Mouse (Mus musculus): ENCODE results near the gene Dhdds. TPM values are rescaled to one million over a fixed set of nuclear protein-coding genes. Genes with fewer than 3 reads are reported as not detected.
A peak's percentile ranks its signal among the peaks of the same experiment; 100 is the strongest.

Gene Dhdds
- polyA plus RNA-seq (2015; fragmentation: Nextera tagmentation; extraction: Ambion mirVana): 44.2 and 44.5 TPM in 2 replicates

GRCm38 (mm10) chr4:134000466-134001438, at the start of gene Dhdds:
Gene Dhdds (minus strand): TSS chr4:134000918.
- WGBS: 1% methylated on average over 49 of the region's 49 CpGs
- Histone ChIP-seq H3K4me1 (replicated peaks; ENCODE audit: control insufficient read depth, insufficient read depth, low read length) (peaks cover 11% of the 10 kb centered on the region), H3K9me3 (ENCODE audit: control insufficient read depth, low read length) (no peaks in the 10 kb centered on the region), H3K4me3 (ENCODE audit: low read length) (peak within 1 kb of the TSS; percentile 73), H3K4me2 (ENCODE audit: low read depth, low read length) (peak within 1 kb of the TSS; percentile 80), H3K27me3 (ENCODE audit: control insufficient read depth, insufficient read depth, low read depth, low read length) (no peaks in the 10 kb centered on the region), H3K36me3 (ENCODE audit: control insufficient read depth, insufficient read depth, low read length) (no peaks in the 10 kb centered on the region), H3K9ac (ENCODE audit: low read length) (peak within 1 kb of the TSS; percentile 87), H3K27ac (ENCODE audit: low read length) (0 out of 2 replicates have a peak within 1 kb of the TSS, but pooled peaks have one; percentile 23)
- ATAC-seq (ENCODE audit: low read depth): peak; percentile 99

GRCm38 (mm10) chr4:134047648-134048047, 46.9 kb upstream of the Dhdds start:
- WGBS: 32% methylated on average over 5 of the region's 5 CpGs

GRCm38 (mm10) chr4:134043041-134043440, 42.3 kb upstream of the Dhdds start:
- Histone ChIP-seq H3K4me1 (replicated peaks; ENCODE audit: control insufficient read depth, insufficient read depth, low read length) (no peaks in the 10 kb centered on the region), H3K4me2 (ENCODE audit: low read depth, low read length) (no peak overlapping the region), H3K27ac (ENCODE audit: low read length) (no peak overlapping the region), H3K27me3 (ENCODE audit: control insufficient read depth, insufficient read depth, low read depth, low read length) (no peaks in the 10 kb centered on the region), H3K36me3 (ENCODE audit: control insufficient read depth, insufficient read depth, low read length) (no peaks in the 10 kb centered on the region), H3K9me3 (ENCODE audit: control insufficient read depth, low read length) (no peaks in the 10 kb centered on the region), H3K4me3 (ENCODE audit: low read length) (no peak overlapping the region), H3K9ac (ENCODE audit: low read length) (no peak overlapping the region)
- no peak for ATAC-seq (ENCODE audit: low read depth)
- WGBS: 47% methylated on average over 2 of the region's 2 CpGs

More at GRCm38 (mm10) chr4:134047648-134048047, 46.9 kb upstream of the Dhdds start:
- Histone ChIP-seq H3K9ac (ENCODE audit: low read length) (no peak overlapping the region), H3K9me3 (ENCODE audit: control insufficient read depth, low read length) (no peaks in the 10 kb centered on the region), H3K4me3 (ENCODE audit: low read length) (no peak overlapping the region), H3K36me3 (ENCODE audit: control insufficient read depth, insufficient read depth, low read length) (no peaks in the 10 kb centered on the region), H3K27ac (ENCODE audit: low read length) (no peak overlapping the region), H3K27me3 (ENCODE audit: control insufficient read depth, insufficient read depth, low read depth, low read length) (no peaks in the 10 kb centered on the region), H3K4me2 (ENCODE audit: low read depth, low read length) (no peak overlapping the region), H3K4me1 (replicated peaks; ENCODE audit: control insufficient read depth, insufficient read depth, low read length) (peaks cover 2% of the 10 kb centered on the region)
- no peak for ATAC-seq (ENCODE audit: low read depth)

GRCm38 (mm10) chr4:134041317-134042123, 40.8 kb upstream of the Dhdds start:
- no peaks in the 10 kb centered on the region for H3K27me3 ChIP-seq (ENCODE audit: control insufficient read depth, insufficient read depth, low read depth, low read length)
- WGBS: 28% methylated on average over 9 of the region's 9 CpGs
- ATAC-seq (ENCODE audit: low read depth): peak; percentile 52
- no peak overlapping the region for H3K4me3 ChIP-seq (ENCODE audit: low read length)
- no peaks in the 10 kb centered on the region for H3K9me3 ChIP-seq (ENCODE audit: control insufficient read depth, low read length)
- H3K9ac ChIP-seq (ENCODE audit: low read length): no peak overlapping the region
- H3K4me1 ChIP-seq (replicated peaks; ENCODE audit: control insufficient read depth, insufficient read depth, low read length): no peaks in the 10 kb centered on the region
- no peak overlapping the region for H3K4me2 ChIP-seq (ENCODE audit: low read depth, low read length)
- H3K27ac ChIP-seq (ENCODE audit: low read length): no peak overlapping the region
- H3K36me3 ChIP-seq (ENCODE audit: control insufficient read depth, insufficient read depth, low read length): no peaks in the 10 kb centered on the region

- 3% methylated on average over 16 of the region's 16 CpGs for WGBS
- ATAC-seq (ENCODE audit: low read depth): peak; percentile 43; the same call in 1 of the 2 replicates
Measured at GRCm38 (mm10) chr4:134035953-134036352, 35.2 kb upstream of the Dhdds start.

GRCm38 (mm10) chr4:134025802-134026201, 25.1 kb upstream of the Dhdds start:
- 58% methylated on average over 9 of the region's 9 CpGs for WGBS
- no peaks in the 10 kb centered on the region for H3K36me3 ChIP-seq (ENCODE audit: control insufficient read depth, insufficient read depth, low read length)
- no peaks in the 10 kb centered on the region for H3K27me3 ChIP-seq (ENCODE audit: control insufficient read depth, insufficient read depth, low read depth, low read length)
- H3K9ac ChIP-seq (ENCODE audit: low read length): no peak overlapping the region
- H3K4me2 ChIP-seq (ENCODE audit: low read depth, low read length): no peak overlapping the region
- no peaks in the 10 kb centered on the region for H3K4me1 ChIP-seq (replicated peaks; ENCODE audit: control insufficient read depth, insufficient read depth, low read length)
- no peak for ATAC-seq (ENCODE audit: low read depth)
- H3K9me3 ChIP-seq (ENCODE audit: control insufficient read depth, low read length): no peaks in the 10 kb centered on the region
- no peak overlapping the region for H3K27ac ChIP-seq (ENCODE audit: low read length)
- H3K4me3 ChIP-seq (ENCODE audit: low read length): no peak overlapping the region

More at GRCm38 (mm10) chr4:134035953-134036352, 35.2 kb upstream of the Dhdds start:
- H3K4me2 ChIP-seq (ENCODE audit: low read depth, low read length): no peak overlapping the region
- H3K4me1 ChIP-seq (replicated peaks; ENCODE audit: control insufficient read depth, insufficient read depth, low read length): no peaks in the 10 kb centered on the region
- no peaks in the 10 kb centered on the region for H3K9me3 ChIP-seq (ENCODE audit: control insufficient read depth, low read length)
- H3K27me3 ChIP-seq (ENCODE audit: control insufficient read depth, insufficient read depth, low read depth, low read length): no peaks in the 10 kb centered on the region
- no peak overlapping the region for H3K4me3 ChIP-seq (ENCODE audit: low read length)
- H3K27ac ChIP-seq (ENCODE audit: low read length): no peak overlapping the region
- H3K9ac ChIP-seq (ENCODE audit: low read length): no peak overlapping the region
- no peaks in the 10 kb centered on the region for H3K36me3 ChIP-seq (ENCODE audit: control insufficient read depth, insufficient read depth, low read length)

GRCm38 (mm10) chr4:134020621-134021020, 19.9 kb upstream of the Dhdds start:
- H3K4me2 ChIP-seq (ENCODE audit: low read depth, low read length): no peak overlapping the region
- peaks cover 39% of the 10 kb centered on the region for H3K27me3 ChIP-seq (ENCODE audit: control insufficient read depth, insufficient read depth, low read depth, low read length)
- H3K36me3 ChIP-seq (ENCODE audit: control insufficient read depth, insufficient read depth, low read length): no peaks in the 10 kb centered on the region
- H3K4me1 ChIP-seq (replicated peaks; ENCODE audit: control insufficient read depth, insufficient read depth, low read length): 0 out of 2 replicates have a peak, but pooled peaks cover 3% of the 10 kb centered on the region
- WGBS: 1% methylated on average over 11 of the region's 11 CpGs
- no peak overlapping the region for H3K27ac ChIP-seq (ENCODE audit: low read length)
- no peak overlapping the region for H3K4me3 ChIP-seq (ENCODE audit: low read length)
- no peak for ATAC-seq (ENCODE audit: low read depth)
- H3K9ac ChIP-seq (ENCODE audit: low read length): no peak overlapping the region
- H3K9me3 ChIP-seq (ENCODE audit: control insufficient read depth, low read length): no peaks in the 10 kb centered on the region

GRCm38 (mm10) chr4:134019641-134020351, 19.1 kb upstream of the Dhdds start:
- H3K27ac ChIP-seq (ENCODE audit: low read length): no peak overlapping the region
- no peak overlapping the region for H3K4me2 ChIP-seq (ENCODE audit: low read depth, low read length)
- H3K9me3 ChIP-seq (ENCODE audit: control insufficient read depth, low read length): no peaks in the 10 kb centered on the region
- no peaks in the 10 kb centered on the region for H3K36me3 ChIP-seq (ENCODE audit: control insufficient read depth, insufficient read depth, low read length)
- H3K27me3 ChIP-seq (ENCODE audit: control insufficient read depth, insufficient read depth, low read depth, low read length): peaks cover 39% of the 10 kb centered on the region
- WGBS: 2% methylated on average over 16 of the region's 16 CpGs
- 0 out of 2 replicates have a peak, but pooled peaks cover 3% of the 10 kb centered on the region for H3K4me1 ChIP-seq (replicated peaks; ENCODE audit: control insufficient read depth, insufficient read depth, low read length)
- H3K4me3 ChIP-seq (ENCODE audit: low read length): no peak overlapping the region
- no peak overlapping the region for H3K9ac ChIP-seq (ENCODE audit: low read length)
- no peak for ATAC-seq (ENCODE audit: low read depth)
